Mouse (Mus musculus) layer of hippocampus, postnatal 36 days (tissue): Measurements from ENCODE around the gene Brox. TPM values are rescaled to one million over a fixed set of nuclear protein-coding genes. Genes with fewer than 3 reads are reported as not detected.
"Not testable (repeated sequence)": the region's sequence is repeated elsewhere in the genome, so short reads cannot be mapped to it uniquely, and the experiment has no call there.

Source experiments
- DNase-seq, 2 experiments: peaks; one replicate each; pipeline ENCODE4 v3.0.0; 2022
- total RNA-seq, 2 experiments: library from RNA; stranded (reverse); gene quantifications; 2 replicates each; pipeline ENCODE4 v1.2.3; 2021

Brox gene
- total RNA-seq = 10 to 100 TPM; 52.1 to 59.6 TPM

DNA sequence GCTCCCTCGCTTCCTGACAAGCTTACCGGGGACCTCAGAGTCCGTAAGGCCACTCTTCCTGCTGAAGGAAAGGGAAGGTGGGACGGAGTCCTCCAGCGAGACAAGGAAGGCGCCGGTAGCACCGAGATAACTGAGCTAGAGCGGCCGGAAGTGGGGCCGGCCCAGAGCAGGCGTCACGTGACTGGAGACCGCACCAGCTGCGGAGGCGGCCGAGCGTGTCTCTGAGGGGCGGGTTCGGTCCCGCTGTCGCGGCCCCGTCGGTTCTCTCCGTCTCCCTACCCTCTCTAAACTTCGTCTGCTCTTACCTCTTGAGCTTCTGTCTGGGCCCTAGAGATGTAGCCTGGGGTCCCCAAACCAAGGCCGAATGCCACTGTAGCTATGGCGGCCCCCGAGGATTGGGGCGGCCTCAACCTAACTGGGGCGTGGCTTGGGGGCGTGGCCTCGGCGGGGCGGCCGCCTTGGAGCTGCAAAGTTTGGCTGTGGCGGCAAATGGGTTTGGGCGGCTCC is at the start of gene Brox:
Gene Brox, minus strand, starts transcription at position 393 of the 507 bp plus-strand sequence.
- peak; percentile 93 to 94 for DNase-seq

DNA sequence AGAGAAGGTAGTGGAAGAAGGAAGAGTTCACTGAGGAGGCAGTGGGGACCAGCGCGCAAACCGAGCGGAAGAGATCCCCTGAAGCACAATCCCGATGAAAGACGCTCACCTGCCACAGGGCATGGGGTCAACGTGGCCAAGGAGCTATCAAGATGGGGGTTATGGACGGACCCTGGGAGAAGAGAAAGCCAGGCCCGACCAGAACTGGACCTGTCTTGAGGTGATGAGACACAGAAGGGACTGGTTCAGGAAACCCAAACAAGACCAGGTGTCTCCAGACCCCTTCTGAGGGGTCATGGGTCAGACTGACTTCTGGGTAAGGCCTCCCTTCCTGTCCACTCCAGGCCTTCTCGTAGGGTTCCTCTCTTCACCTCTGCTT is 48.7 kb upstream of the Brox start:
- DNase-seq = no peak

DNA sequence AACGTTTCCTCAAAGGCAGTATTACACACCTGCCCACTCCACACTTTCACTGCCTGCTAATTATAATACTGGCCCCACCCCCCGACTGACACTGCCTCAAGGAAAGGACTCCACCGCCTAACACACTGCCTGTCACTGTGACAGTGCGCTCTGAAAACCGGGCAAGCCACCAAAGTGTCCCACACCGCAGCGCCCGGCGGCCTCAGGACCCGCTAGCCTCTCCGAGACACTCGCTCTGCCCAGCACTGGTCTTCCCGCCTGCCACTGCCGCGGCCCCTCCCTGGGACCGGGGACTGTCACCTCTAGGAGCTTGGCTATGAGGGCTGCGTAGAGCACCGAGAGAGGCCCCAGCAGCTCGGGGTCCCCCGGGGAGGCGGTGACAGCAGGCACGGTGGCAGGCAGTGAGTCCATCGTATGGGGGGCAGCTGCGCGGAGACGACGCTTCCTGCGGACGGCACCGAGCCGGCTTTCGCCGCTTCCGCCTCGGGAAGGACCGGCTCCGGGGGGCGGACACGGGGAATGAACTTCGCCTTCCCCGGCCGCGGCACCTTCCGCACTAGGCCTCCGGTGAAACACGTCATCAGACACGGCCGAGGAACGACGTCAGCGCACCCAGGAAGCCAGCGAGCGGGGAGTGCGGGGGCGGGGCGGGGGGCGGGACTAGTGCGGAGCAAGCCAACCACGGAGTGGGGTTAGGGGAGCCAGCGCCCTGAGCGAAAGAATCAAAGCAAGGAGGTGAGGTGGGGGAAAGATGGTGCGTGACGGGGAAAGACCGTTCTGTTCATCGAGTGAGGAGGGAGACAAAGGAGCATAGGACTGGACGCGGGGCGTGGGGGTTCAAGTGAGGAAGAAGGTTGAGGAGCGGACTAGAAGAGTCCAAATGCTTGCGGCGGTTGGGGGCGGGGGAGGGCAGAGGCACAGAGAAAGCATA is 48.1 kb upstream of the Brox start:
- DNase-seq = peak; percentile 85 to 86

DNA sequence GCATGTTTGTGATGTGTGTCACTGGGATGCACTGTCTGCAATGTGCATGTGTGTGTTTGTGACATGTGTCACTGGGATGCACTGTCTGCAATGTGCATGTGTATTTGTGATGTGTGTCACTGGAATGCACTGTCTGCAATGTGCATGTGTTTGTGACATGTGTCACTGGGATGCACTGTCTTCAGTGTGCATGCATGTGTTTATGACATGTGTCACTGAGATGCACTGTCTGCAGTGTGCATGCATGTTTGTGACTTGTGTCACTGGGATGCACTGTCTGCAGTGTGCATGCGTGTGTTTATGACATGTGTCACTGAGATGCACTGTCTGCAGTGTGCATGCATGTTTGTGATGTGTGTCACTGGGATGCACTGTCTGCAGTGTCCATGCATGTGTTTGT is 45.8 kb upstream of the Brox start:
- DNase-seq = not testable (repeated sequence)

DNA sequence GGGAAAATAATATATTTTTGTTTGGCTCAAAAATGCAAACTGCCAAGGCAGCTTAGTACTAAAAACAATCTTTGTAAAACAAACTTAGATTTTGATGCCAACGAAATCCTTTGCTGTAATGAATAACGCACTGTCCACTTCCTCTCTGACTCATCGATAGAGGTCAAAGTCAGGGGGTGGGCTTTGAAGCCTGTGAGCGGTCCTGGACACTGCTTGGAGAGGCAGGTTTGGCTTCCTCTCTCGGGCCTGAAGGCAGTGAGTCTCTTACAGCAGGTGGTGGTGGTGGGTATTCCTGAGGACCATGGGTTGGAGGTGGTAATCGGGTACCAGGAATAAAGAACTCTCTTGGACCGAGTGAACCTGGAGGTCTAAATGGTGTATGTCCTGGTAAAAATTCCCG is 30.1 kb upstream of the Brox start:
- no peak for DNase-seq

DNA sequence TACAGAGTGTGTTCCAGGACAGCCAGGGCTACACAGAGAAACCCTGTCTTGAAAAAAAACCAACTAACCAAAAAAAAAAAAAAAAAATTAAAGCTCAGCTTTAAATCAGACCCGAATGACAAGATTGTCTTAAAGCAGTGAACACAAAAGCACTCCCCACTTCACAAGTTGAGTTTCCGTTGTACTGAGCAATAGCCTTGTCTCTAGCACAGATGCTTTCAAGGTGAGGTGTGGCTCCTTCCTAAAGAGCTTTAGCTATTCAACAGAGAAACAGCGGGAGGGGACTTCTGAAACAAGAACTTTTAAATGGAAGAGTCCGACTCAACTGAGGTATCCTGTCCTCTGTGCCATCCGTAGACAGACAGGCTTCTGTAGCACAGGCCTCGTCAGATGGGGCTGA is 27.4 kb upstream of the Brox start:
- no peak for DNase-seq

DNA sequence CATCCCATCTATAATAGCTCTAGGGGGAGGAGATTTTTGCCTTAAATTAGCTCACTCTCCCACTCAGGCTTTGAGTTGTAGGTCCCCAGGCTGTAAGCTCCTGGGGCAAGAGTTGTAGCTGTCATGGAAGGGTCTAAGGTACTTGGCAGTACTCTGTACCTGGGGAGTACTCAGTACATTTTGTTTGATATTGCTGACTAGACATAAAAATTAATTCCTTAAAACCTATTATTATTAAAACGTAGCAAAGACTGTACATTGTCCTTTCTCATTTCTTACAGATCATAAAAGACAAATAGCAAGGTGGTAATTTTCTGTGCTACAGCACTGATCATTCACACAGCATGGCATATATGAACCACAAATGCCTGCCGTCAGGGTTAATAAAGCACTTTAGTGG is 26.9 kb upstream of the Brox start:
- DNase-seq = no peak

DNA sequence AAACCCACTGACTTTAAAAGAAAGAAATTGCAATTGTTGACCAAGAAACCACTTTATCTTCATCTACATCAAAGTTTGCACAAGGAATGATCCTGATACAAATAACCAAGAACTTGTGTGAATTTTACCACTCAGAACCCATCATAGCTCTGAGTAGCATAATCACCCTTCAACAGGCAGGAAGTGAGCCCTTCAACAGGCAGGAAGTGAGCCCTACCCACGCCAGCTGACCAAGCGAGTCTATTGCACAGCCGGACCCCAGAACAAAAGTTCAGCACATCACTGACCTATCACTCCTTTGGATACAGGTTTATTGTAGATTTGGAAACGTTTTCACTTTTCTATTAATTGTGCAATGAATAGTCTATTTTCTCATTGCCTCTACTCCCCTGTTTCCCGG is 25.4 kb upstream of the Brox start:
- DNase-seq = not testable (repeated sequence)

DNA sequence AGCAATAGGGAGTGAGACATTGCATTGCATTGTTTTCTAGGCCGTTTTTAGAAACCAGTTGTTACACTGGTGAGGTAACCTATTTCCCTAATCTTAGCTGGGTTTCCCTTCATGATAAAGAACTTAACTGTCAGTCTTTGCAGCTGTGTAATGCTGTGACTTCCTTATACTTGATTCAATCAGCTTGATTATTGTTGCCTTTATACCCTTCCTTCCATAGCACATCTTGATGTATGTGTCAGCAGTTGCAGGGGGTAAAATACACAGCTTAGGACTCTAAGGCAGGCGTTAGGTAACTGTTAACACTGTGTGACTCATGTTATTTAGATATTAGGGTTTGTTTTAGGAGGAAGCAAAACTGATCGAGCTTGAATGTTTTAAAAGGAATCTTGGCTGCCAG is 23.6 kb upstream of the Brox start:
- DNase-seq = no peak

DNA sequence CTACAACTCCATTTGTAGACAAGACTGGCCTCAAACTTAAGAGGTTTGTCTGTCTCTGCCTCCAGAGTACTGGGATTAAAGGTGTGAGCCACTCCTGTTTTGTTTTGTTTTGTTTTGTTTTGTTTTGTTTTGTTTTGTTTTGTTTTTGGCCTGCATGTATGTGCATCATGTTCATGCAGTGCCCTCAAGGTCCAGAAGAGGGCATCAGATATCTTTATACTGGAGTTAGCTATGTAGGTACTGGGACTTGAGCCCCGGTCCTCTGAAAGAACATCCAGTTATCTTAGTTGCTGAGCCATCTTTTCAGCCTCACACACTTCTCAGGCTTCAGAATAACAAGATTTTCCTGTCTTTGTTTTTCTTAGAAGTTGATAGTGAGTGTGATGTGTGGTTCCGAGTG is 18.7 kb upstream of the Brox start:
- no peak for DNase-seq

DNA sequence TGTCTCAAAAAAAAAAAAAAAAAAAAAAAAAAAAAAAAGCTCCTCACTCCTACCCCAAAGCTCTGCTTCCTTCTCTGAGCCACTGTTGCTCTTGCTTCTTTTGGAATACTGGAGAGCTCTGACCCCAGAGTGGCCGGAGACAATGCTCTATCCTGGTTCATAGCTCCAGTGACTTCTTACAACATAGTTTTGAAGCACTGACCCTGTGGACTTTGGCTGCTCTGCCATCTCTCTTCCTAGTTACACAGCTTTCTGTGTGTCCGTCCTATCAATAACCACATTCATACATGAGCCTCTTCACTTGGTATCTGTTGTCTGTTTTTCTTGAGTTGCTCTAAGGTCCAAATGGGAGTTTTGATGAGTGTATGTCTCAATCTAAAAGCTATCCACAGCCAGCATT is 15.0 kb upstream of the Brox start:
- DNase-seq = no peak

DNA sequence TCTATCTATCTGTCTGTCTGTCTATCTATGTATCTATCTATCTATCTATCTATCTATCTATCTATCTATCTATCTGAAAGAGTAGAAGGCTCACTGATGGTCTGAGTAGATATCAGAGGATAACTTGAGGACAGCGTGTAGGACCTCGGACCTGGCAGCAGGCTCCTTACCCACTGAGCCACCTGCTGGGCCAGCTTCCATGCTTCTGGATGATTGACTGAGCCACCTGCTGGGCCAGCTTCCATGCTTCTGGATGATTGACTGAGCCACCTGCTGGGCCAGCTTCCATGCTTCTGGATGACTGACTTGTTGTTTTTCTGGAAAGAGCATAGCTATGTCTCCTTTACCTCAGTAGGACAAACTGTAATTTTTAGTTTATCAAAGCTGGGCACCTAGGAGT is 12.5 kb upstream of the Brox start:
- not testable (repeated sequence) for DNase-seq

DNA sequence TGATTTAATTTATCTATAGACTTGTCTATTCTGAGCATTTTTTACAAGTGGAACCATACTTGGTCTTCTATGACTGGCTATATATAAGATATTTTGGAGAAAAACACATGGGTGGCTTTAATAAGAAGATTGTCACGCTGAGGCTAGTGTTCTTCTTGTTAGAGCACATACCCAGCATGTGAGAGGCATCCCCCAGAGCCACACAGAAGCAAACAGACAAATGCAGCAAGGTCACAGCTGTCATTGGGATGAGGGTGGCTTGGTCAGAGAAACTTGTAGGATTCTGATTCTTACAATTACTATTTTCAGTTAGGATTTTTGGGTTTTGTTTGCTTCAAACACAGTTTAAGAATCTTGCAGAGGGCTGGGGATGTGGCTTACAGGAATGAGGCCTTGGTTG is 11.4 kb upstream of the Brox start:
- no peak for DNase-seq

DNA sequence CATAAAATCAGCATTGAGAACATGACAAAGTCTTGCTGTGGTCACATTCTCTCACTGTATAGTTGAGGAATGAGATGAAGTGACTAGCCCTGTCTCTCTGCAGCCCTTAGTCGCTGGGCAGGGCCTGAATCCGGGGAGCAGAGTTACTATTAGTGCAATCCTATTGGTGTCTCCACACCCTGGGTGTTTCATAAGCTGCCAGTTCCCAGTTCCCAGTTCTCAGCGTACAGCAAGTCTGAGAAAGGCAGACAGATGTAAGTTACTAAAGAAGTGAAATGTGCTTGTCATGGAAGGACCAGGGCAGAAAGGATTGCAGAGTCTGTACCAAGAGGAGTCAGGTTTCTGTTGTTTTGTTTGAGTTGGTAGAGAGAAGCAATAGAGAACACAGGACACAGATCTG is 10.5 kb upstream of the Brox start:
- DNase-seq = no peak

DNA sequence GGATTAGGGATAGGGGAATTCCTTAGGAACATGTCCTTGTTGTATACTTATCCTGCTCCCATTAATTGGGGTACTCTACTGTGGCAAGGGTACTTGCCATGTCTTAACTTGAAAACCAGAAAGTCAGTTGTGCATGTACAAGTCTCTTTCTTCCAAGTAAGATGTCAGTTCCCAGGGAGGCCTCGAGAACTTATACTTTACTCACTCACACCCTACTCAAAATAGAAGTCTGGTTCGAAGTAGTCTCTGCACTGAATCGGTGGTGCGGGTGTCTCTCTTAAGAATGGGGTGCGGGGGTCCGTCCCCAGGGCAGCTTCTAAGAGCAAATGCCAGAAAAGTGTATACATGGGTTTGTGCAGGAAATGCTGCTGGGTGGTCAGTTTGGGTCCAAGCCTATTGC is 2.1 kb upstream of the Brox start:
- DNase-seq = peak; percentile 86 to 93

DNA sequence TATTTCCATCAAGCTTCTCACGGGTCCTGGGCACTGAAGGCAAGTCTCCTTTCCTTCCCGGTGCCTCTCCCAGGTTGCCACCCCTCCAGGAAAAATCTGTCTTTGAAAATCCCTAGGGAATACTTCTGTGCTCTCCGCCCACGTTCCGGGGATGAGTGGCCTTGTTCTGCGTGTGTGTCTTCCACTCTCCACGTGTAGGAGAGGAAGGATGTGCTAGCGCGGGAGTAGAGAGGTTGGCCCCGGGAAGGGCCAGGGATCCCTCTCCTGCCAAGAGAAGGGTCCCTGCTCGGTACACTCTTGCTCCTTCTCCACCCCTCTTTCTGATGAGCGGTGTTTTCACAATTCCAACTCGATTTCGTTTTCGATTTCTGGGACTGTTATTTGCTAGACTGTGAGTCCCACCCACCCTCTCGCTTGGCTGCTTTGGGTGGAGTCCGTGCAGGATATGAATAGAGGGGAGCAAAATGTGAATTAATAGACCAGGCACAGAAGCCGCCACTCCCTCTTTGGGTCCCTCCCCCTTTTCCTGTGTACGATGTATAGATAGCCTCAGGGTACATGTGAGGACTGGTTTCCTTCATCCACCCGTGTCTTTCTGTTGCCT is 919 bp upstream of the Brox start:
- peak; percentile 21 to 22 for DNase-seq

DNA sequence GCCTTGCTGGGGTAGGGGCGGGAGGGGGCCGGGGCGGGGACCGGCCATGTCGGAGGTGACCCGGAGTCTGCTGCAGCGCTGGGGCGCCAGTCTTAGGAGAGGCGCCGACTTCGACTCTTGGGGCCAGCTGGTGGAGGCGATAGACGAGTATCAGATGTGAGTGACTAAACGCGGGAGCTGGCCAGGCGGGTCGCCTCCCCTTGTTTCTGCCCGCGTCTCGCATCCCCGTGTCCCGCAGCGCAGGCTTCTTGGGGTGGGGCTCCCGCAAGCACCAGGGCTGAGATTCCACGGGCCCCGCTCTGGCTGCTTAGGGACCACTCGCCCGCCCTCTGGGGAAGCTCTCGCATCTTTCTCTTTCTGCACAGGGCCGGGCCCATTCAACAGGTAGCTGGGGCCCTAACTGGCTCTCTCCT is 410 bp upstream of the Brox start:
- DNase-seq = peak in 1 of 2 experiments; percentile 35

DNA sequence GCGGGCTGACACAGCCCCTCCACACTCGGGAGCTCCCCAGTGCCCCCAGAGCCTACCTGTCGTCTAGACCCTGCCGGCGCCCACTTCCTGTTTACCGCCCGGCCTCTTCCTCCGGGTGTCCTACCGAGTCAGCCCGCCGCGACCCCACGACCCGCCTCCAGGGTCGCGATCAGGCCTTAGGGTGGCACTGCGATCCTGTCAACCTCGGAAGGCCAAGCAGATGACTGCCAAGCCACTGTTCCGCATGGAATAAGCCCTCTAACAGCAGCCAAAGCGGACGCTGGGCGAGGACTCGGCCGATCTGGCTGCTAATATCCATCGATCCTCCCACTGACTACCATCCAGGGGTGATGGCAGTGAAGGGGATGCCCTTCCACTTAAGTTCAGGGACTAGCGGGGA is 604 bp downstream of the Brox start, which contains the start of gene Aida:
Gene Aida, plus strand, starts transcription at position 126 of the 400 bp plus-strand sequence.
- DNase-seq = no peak

DNA sequence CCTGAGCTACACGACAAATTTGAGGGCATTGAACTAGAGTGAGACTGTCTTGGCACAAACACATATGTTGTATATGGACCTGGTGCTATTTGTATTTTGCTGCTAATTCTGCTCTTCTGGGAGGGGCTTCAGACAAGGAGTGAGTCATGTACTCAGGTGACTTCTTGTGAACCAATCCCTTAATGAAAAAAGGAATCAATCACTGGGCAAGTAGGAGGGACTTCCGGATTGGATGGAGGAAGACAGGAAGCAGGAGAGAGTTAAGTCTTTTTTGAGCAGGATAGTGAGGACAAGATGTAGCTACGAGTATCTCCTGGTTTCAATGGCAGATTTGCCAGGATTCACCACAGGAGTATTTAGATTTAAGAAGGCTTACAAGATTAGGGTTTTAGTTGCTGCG is 7.5 kb downstream of the Brox start:
- DNase-seq = no peak

DNA sequence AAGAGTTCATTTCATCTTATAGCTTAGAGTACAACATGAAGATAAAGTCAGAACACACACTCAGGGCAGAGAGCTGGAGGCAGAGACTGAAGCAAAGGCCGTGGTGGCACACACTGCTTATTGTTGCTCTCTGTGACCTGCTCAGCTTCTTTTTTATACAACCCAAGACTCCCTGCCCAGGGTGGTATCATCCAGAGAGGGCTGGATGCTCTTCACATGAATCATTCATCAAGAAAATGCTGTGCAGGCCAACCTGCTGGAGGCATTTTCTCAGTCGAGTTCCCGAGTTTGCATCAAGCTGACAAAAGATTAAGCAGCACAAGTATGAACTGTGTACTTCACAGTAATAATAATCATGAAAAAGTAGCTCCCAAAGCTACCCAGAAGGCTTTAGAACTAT is 8.7 kb downstream of the Brox start:
- DNase-seq = no peak

DNA sequence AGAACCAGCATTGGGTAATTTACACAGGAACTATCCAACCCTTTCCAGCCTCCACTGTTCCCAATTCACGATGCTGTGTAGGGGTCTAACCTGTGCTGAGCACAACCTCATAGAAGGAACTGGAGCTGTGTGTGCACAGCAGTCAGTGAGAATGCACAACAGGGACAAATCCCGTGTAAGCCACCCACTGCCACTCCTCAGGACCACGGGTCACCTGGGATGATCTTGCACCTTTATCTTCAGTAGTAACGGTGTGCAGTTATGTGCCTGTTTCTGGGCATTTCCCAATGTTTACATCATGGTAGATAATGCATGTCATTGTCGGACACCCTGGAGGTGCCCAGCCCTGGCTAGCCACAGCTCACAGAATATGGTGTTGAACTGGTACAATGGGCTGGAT is 21.3 kb downstream of the Brox start:
- DNase-seq = no peak

DNA sequence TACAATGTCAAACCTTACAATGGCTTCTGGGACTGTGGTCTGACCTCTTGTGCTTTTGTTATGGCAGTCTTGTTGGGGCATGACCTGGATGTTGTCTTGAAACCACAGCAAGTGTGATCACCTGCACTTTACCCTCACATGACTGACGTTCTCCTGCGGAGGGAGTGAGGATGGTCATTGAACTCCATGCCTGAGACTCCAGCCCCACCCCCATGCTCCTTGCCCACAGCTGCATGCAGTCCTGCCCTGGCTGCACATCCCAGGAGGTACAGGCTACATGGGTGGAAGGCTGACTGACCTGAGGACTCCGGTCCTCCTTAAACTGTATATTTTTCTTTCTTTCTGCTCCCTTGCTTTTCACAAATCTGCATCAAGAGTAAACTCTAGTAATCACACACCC is 22.7 kb downstream of the Brox start:
- DNase-seq = no peak

DNA sequence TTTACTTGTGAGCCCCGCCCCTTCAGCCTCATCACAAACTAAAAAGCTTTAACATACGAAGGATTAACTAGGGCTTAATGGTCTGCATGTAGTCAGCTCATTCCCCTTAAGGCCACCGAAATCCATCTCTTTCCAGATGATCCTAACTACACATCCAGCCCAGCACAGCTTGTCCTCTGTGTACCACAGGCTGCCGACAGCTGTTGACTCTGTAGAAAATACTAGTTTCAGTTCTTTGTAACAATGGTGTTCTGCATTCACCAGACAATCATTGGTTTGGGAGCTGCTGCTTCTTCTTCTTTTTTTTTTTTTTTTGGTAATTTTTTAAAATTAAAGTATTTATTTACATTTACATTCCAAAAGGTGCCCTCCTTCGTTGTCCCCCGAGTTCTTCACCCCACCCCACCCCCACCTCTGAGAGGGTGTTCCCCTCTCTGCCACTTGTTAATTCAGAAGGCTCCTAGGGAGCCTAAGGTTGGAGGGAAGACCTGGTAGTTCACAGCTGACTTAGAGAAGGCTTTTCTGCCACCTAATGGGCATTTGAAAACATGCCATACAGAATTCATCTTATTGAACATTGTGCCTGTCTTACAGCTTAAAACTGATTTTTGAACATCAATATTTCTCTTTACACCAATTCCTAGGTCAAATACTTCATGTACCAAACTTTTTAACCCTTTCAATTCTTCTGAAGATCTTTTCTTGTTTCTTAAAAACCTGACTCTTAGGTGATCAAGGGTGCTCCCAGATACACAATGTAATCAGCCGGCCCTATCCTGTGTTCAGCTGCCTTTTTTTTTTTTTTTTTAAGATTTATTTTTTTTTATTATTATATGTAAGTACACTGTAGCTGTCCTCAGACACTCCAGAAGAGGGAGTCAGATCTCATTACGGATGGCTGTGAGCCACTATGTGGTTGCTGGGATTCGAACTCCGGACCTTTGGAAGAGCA is 23.9 kb downstream of the Brox start:
- no peak for DNase-seq
